Mouse (Mus musculus) G1E (cell line): Measurements from ENCODE around the gene Frrs1. TPM values are rescaled to one million over a fixed set of nuclear protein-coding genes. Genes with fewer than 3 reads are reported as not detected.

ENCODE experiments used
- ATAC-seq: 2 replicates; pipeline ENCODE4 v1.8.0; 2016; ENCODE audit warnings: mild to moderate bottlenecking; ENCODE audit not compliant: insufficient number of reproducible peaks, poor library complexity, low FRiP score, severe bottlenecking; ENCODE audit errors: extremely low read depth
- DNase-seq: peaks from one replicate; pipeline ENCODE4 v3.0.0; 2012; ENCODE audit warnings: low spot score
- H3K27me3 ChIP-seq: 2 replicates; pipeline ENCODE4 v1.6.1; 2012; ENCODE audit warnings: mild to moderate bottlenecking, low read length, inconsistent platforms; ENCODE audit not compliant: insufficient read depth
- H3K36me3 ChIP-seq: replicated peaks from 2 replicates; pipeline ENCODE3; 2012; ENCODE audit warnings: mild to moderate bottlenecking, inconsistent platforms
- H3K4me1 ChIP-seq: 2 replicates; pipeline ENCODE4 v1.6.1; 2012; ENCODE audit warnings: low read depth, low read length, inconsistent platforms, mixed read lengths; ENCODE audit not compliant: insufficient read depth
- H3K4me3 ChIP-seq: 2 replicates; pipeline ENCODE4 v1.5.1; 2012; ENCODE audit warnings: low read depth, mild to moderate bottlenecking, inconsistent platforms, low read length, moderate library complexity, mixed read lengths
- H3K9me3 ChIP-seq: replicated peaks from 2 replicates; pipeline ENCODE4 v1.6.1; 2012; ENCODE audit warnings: inconsistent platforms
- CTCF ChIP-seq: IDR thresholded peaks from 2 replicates; pipeline ENCODE4 v1.5.1; 2012; ENCODE audit warnings: low read depth, low read length, inconsistent platforms, mixed read lengths
- GATA1 ChIP-seq: IDR thresholded peaks from 2 replicates; pipeline ENCODE4 v1.6.1; 2012; ENCODE audit warnings: borderline replicate concordance, low read length, inconsistent platforms, mixed read lengths
- GATA2 ChIP-seq: IDR thresholded peaks from 2 replicates; pipeline ENCODE4 v1.6.1; 2012; ENCODE audit warnings: low read depth, low read length, inconsistent platforms, borderline replicate concordance
- POLR2AphosphoS5 ChIP-seq: IDR thresholded peaks from 2 replicates; pipeline ENCODE4 v1.6.1; 2012; ENCODE audit warnings: low read depth, low read length, inconsistent platforms; ENCODE audit not compliant: insufficient replicate concordance
- TAL1 ChIP-seq: conservative IDR thresholded peaks from 2 replicates; pipeline ENCODE4 v1.6.1; 2012; ENCODE audit warnings: low read depth, low read length, inconsistent platforms, mixed read lengths
- polyA plus RNA-seq: library from polyadenylated mRNA; stranded (reverse); fragments of >175 nt; gene quantifications from 2 replicates; pipeline ENCODE4 v1.2.3, GENCODE M21; 2012
- total RNA-seq, 2 experiments: library from RNA; stranded (forward) in 1 of 2; stranded (reverse) in 1 of 2; fragments of 200-1000 nt in 1 of 2; fragments of >200 nt in 1 of 2; fragmentation: Nextera tagmentation in 1 of 2; gene quantifications; 2 replicates each; pipeline ENCODE4 v1.2.3; 2014 to 2017

Frrs1 gene
- total and polyA plus RNA-seq, 3 experiments = 26.1 to 105 (median 37.1) TPM

GRCm38 (mm10) chr3:116917016-116917415 lies 57.8 kb downstream of the Frrs1 start:
- TF ChIP-seq POLR2AphosphoS5 (no peak), TAL1 (no peak), CTCF (no peak), GATA1 (no peak), GATA2 (no peak)
- no peaks in the 10 kb centered on the region; the same call in 1 of the 2 replicates for H3K4me1 ChIP-seq

GRCm38 (mm10) chr3:116921535-116921934 lies 62.3 kb downstream of the Frrs1 start:
- DNase-seq = no peak
- no peaks in the 10 kb centered on the region for H3K36me3 ChIP-seq
- no peak overlapping the region for H3K4me3 ChIP-seq
- ATAC-seq = no peak
- H3K9me3 ChIP-seq = no peaks in the 10 kb centered on the region
- no peak for TF ChIP-seq POLR2AphosphoS5
- no peak for TF ChIP-seq TAL1
- no peak for TF ChIP-seq CTCF
- no peak for TF ChIP-seq GATA1
- TF ChIP-seq GATA2 = no peak
- H3K4me1 ChIP-seq = no peaks in the 10 kb centered on the region; the same call in 1 of the 2 replicates
- H3K27me3 ChIP-seq = peaks cover 16% of the 10 kb centered on the region

More at GRCm38 (mm10) chr3:116917016-116917415, 57.8 kb downstream of the Frrs1 start:
- DNase-seq = no peak
- no peaks in the 10 kb centered on the region for H3K36me3 ChIP-seq
- no peak overlapping the region for H3K4me3 ChIP-seq
- peaks cover 16% of the 10 kb centered on the region for H3K27me3 ChIP-seq
- H3K9me3 ChIP-seq = no peaks in the 10 kb centered on the region
- no peak for ATAC-seq

GRCm38 (mm10) chr3:116923042-116923441 lies 63.8 kb downstream of the Frrs1 start:
- TF ChIP-seq TAL1 (no peak), GATA1 (no peak), CTCF (no peak), POLR2AphosphoS5 (no peak), GATA2 (no peak)
- no peak for ATAC-seq

GRCm38 (mm10) chr3:116928994-116929393 lies 69.7 kb downstream of the Frrs1 start:
- no peak for ATAC-seq
- H3K4me3 ChIP-seq = no peak overlapping the region
- TF ChIP-seq CTCF = no peak
- TF ChIP-seq GATA2 = no peak
- no peak for TF ChIP-seq POLR2AphosphoS5
- no peak for TF ChIP-seq TAL1
- no peak for TF ChIP-seq GATA1
- H3K9me3 ChIP-seq = no peaks in the 10 kb centered on the region
- no peaks in the 10 kb centered on the region; the same call in 1 of the 2 replicates for H3K27me3 ChIP-seq
- H3K4me1 ChIP-seq = no peaks in the 10 kb centered on the region
- no peak for DNase-seq
- no peaks in the 10 kb centered on the region for H3K36me3 ChIP-seq

More at GRCm38 (mm10) chr3:116923042-116923441, 63.8 kb downstream of the Frrs1 start:
- peaks cover 11% of the 10 kb centered on the region for H3K27me3 ChIP-seq
- H3K4me3 ChIP-seq = no peak overlapping the region
- H3K9me3 ChIP-seq = no peaks in the 10 kb centered on the region
- H3K4me1 ChIP-seq = no peaks in the 10 kb centered on the region; the same call in 1 of the 2 replicates
- no peak for DNase-seq
- no peaks in the 10 kb centered on the region for H3K36me3 ChIP-seq

GRCm38 (mm10) chr3:116933158-116933557 lies 73.9 kb downstream of the Frrs1 start:
- no peaks in the 10 kb centered on the region; the same call in 1 of the 2 replicates for H3K27me3 ChIP-seq
- TF ChIP-seq CTCF (no peak), GATA1 (no peak), POLR2AphosphoS5 (no peak)
- no peak for DNase-seq

GRCm38 (mm10) chr3:116936934-116937691 lies 77.8 kb downstream of the Frrs1 start:
- H3K4me1 ChIP-seq = no peaks in the 10 kb centered on the region
- no peaks in the 10 kb centered on the region for H3K9me3 ChIP-seq
- no peaks in the 10 kb centered on the region for H3K36me3 ChIP-seq
- no peak overlapping the region for H3K4me3 ChIP-seq
- TF ChIP-seq POLR2AphosphoS5 = no peak
- TF ChIP-seq GATA1 = no peak
- no peak for TF ChIP-seq TAL1
- TF ChIP-seq GATA2 = no peak
- TF ChIP-seq CTCF = no peak
- H3K27me3 ChIP-seq = no peaks in the 10 kb centered on the region; the same call in 1 of the 2 replicates
- ATAC-seq = no peak
- no peak for DNase-seq

More at GRCm38 (mm10) chr3:116933158-116933557, 73.9 kb downstream of the Frrs1 start:
- ATAC-seq = no peak
- Histone ChIP-seq H3K4me3 (no peak overlapping the region), H3K9me3 (no peaks in the 10 kb centered on the region), H3K4me1 (no peaks in the 10 kb centered on the region), H3K36me3 (no peaks in the 10 kb centered on the region)
